Mouse (Mus musculus): Measurements from ENCODE around the gene Ceacam19.

DNA sequence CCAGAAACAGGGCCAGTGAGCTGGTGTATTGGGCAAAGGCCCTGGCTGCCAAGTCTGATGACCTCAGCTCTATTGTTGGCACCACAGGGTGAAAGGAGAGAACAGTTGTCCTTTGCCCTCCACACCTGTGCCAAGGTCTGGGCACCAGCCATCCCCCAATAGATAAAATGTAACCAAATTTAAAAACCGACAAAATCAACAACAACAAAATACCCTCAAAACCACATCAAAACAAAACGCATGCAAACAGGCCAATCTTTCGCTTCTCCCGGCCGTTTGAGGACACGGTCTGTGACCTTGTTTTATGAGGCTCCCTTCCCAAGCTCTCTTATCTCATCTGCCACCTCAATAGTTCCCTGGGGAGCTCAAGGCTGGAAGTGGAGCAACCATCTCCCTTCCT is 21.3 kb downstream of the Ceacam19 start:
- TF ChIP-seq CTCF (IDR thresholded peaks at IDR 0.05; ENCODE audit: borderline replicate concordance, control insufficient read depth, extremely low read depth, insufficient read depth, low read length, poor library complexity) (no peak), POLR2A (IDR thresholded peaks at IDR 0.05; ENCODE audit: control insufficient read depth, extremely low read depth, insufficient read depth, low read length, poor library complexity) (no peak)

Measured in thymus, adult 2 months (tissue).